Mouse (Mus musculus): ENCODE results near the gene Ficd. TPM values are rescaled to one million over a fixed set of nuclear protein-coding genes. Genes with fewer than 3 reads are reported as not detected.

Ficd gene
- total RNA-seq, 2 experiments from 2014 or later: 13.4 to 14.1 TPM

DNA sequence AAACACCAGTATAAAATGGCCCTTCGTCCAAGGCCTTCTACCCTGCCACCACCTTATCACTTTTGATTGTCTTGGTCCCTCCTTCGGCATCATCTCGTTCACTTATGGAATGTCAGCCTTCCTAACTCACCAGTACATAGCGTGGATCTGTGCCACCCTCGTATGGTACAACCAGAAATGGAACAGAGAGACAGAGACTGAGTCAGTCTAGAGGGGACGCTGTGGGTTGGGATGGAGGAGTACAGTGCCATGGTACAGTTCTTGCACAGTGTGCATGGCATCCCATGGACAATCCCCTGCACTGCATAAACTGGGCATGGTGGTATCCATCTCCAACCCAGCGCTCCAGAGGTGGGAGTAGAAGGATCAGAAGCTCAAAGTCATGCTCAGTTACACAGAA is 6.9 kb upstream of the Ficd start:
- no peak for DNase-seq (ENCODE audit: low spot score in 2 of 2)

DNA sequence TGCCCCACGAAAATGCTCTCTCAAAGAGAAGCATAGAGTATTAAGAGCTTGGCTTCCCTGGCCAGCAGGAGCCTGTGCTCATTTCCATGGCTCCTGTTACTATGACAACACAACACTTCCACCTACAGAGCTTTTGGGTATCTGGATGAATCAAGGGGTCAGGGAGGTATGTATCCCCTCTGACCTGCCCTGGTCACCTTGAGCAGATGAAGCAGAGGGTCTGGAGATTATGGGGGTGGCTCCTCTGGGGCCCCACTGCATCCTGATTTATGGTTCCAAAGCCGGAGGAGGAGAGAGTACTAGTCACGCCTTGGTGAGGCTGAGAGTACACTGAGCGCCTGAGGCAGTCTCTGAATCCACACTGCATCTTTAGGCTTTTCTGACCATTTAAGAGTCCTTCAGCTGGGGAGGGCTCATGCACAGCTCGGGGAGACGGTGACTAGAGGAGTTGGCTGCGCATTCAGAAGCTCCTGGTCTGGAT is 4.9 kb upstream of the Ficd start:
- peak in 1 of 2 experiments; percentile 74 for DNase-seq (ENCODE audit: low spot score in 2 of 2)

DNA sequence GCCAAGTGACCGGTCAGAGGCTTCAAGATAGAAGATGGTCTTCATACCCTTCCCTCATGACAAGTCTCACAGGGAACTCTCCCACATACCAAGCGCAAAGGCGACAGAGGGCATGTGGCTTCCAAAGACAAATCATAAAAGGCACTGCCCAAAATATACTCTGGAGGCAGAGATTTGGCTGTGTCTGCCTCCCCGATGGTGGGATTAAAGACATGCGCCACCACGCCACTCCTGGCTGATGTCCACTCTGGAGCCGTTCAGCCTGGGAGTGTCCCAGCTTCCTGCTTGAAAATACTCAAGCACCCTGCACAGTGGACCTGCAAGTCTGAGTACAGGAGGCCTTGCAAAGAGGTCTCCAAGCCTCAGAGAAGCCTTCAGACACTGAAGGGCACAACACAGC is 4.4 kb upstream of the Ficd start:
- no peak for DNase-seq (ENCODE audit: low spot score in 2 of 2)

DNA sequence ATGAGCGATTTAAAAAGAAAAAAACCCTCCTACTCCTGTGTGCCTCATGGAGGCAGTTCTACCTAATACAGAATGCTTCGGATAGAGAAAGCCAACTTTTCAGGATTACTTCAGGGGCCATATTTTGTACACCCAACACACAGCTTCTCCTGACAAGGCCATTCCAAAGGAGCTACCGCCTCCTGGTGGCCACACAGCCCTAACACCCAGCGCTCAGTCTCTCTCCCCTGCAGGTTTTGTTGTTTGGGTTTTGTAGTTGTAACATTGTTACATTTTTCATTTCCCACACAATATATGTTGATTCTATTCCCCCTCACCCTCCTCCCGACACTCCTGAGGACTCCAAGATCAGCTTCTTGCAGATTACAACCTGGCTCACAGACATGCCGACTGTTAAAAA is 3.4 kb upstream of the Ficd start:
- DNase-seq (ENCODE audit: low spot score in 2 of 2): peak in 1 of 2 experiments; percentile 65

DNA sequence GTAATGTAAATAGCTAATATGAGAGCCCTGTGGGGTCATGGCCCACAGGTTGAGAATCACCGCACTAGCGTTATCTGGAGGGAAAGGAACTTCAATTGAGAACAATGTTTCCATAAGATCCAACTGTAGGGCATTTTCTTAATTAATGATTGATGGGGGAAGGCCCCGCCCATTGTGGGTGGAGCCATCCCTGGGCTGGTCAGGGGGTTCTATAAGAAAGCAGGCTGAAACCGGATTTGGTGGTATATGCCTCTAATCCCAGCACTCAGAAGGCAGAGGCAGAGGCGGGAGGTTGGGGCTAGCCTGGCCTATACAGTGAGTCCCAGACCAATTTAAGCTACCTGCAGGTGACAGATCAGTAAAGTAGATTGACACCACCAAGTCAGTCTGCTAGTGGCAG is 1.2 kb upstream of the Ficd start:
- DNase-seq (ENCODE audit: low spot score in 2 of 2): no peak

DNA sequence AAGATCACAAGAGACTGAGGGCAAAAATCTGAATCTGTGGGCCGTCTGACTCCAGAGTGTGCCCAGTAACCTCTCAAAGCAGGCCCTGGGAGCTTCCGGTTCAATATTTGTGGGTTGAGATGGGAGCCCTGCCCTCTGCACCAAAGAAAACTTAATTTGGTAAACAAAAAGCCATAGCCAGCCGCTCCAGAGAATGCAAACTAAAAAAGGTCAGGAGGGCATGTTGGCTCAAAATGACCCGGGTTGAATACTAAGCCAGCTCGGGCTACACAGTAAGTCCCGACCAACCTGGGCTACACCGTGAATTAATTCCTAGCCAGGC is 619 bp upstream of the Ficd start:
- DNase-seq (ENCODE audit: low spot score in 2 of 2): no peak

DNA sequence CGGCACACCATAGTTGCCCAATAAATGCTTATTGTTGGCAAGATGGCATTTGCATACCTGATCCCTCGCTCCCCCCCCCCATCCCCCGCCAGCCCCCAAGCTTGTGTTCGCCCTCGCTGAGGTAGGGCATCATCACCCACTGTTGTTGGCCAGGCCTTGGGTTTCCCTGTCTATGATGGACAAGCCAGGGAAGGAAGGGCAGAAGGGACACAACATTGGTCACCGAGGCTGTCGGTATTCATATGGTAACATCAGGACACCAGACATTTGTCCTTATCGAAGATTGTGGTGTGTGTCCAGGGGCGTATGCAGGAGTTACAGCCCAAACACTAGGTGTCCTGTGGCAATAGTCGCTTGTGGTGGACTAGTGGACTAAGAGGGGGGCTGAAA is 505 bp downstream of the Ficd start:
- DNase-seq (ENCODE audit: low spot score in 2 of 2): no peak

DNA sequence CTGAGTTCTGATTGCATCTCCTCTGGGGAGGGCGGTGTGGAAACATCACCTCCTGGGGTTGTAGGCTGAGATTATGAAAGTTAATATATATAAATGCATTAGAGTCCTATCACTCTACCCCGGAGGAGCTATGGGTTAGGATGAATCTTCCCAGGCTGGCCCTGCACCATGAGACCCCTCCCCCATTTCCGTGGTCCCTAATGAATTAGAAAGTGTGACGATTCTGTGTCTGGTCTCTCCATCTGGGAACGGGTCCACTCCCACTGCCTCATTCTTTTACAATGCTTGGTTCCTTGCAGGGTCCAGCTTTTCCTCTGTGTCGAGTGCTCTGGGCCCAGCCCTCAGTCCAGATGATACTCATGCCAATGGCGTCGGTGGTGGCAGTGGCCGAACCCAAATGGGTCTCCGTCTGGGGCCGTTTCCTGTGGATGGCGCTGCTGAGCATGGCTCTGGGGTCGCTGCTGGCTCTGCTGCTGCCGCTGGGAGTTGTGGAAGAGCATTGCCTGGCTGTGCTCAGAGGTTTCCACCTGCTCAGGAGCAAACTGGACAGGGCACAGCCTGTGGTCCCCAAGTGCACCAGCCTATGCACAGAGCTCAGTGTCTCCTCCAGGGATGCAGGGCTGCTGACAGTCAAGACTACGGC is 1.0 kb downstream of the Ficd start:
- DNase-seq (ENCODE audit: low spot score in 2 of 2): no peak

DNA sequence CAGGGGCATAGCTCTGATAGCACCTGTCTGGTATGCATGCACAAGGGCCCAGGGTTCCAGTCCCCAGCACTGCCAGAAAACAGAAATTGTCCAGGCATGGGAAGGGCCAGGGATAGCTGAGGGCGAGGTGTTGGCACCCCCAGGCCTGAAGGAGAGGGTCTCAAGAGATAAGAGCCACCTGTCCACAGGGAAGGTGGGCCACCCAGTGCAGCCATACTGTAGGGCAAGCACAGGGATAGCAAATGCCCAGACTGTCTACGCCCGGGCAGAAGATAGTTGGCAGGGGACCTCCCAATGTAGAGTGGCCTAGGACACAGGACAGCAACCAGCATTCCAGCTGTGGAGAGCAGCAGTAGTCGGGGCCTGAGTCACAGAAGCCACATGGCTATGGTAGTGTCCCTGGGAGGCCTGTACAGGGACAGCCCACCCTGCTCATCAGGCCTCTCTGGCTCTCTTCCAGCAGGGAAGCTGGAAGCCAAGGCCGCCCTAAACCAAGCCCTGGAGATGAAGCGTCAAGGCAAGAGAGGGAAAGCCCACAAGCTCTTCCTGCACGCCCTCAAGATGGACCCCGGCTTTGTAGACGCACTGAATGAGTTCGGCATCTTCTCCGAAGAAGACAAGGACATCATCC is 2.1 kb downstream of the Ficd start:
- DNase-seq (ENCODE audit: low spot score in 2 of 2): no peak

DNA sequence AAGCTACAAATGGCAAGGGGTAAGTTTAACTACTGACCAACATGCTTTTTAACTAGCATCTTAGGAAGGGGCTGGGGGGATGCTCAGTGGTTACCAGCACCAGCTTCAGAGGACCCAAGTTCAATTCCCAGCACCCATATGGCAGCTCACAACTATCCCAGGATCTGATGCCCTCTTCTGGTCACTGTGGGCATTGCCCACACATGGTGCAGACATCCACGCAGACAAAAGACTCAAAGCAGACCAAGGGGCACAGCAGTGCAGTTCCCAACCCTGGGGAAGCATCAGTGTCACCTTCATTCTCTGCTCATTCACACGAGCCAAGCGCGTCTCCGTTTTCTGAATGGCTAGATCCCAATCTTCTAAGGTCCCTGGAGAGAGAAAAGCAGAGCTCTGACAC is 12.0 kb downstream of the Ficd start:
- no peak for DNase-seq (ENCODE audit: low spot score in 2 of 2)

DNA sequence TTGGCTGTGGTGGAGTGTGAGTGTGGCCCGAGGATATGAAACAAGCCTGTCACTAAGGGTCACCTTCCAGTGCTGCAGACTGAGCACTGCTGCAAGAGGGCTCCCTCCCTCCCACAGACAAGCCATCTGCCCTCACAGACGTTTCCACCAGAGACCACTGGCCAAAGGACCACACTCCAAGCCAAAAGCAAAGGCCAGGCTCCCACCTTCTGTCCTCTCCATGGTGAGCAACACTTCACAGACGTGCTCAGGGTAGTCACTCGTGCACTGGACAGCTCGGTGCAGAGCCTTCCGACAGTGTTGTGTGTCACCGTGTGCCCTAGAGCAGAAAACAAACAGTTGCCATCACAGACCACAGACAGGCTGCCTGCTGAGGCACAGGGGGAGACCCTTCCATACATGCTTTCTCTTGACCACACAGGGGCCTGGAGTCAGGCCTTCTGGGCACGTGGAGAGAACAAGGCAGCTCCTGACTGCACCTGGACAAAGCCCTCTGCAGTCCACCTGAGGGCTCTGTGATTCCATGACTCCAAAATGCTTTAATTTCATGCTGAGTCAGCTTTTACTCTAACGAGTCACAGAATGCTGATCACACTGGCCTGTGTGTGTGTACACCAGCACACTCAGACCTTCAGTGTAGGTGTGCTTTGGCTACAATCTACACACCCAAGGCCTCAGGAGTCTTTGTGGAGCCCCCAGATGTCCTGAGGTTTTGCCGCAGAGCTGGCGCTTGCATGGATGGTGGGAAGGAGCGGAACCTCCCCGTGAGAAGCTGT is 13.1 kb downstream of the Ficd start:
- no peak for DNase-seq (ENCODE audit: low spot score in 2 of 2)

DNA sequence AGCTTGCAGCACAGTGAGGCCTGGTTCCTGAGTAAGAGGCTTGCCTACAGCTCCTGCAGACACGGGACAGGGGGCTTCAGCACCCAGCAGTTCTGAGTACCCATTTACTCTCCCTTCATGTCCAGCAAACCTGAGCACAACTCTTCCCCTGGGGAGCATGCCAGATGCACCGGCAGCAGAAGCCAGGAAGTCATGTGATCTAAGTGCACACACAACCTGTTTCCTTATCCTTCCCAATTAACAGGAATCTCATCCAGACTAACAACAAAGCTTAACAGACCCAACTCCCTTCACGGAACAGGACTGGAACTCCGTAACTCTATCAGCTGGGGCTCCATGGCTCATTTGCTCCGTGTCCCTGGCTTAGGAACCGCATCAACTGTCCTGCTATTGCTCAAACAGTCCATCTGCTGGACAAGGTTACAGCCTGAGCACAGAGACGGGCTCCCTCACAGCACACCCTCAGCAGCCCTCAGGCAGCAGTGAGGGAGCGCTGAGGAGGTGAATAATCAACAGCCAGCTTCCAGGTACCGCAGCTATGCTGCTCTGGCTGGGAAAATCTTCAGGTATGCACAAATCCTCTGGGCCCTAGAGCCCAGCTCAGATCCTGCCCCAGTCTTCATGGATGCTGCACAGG is 16.0 kb downstream of the Ficd start:
- no peak for DNase-seq (ENCODE audit: low spot score in 2 of 2)

DNA sequence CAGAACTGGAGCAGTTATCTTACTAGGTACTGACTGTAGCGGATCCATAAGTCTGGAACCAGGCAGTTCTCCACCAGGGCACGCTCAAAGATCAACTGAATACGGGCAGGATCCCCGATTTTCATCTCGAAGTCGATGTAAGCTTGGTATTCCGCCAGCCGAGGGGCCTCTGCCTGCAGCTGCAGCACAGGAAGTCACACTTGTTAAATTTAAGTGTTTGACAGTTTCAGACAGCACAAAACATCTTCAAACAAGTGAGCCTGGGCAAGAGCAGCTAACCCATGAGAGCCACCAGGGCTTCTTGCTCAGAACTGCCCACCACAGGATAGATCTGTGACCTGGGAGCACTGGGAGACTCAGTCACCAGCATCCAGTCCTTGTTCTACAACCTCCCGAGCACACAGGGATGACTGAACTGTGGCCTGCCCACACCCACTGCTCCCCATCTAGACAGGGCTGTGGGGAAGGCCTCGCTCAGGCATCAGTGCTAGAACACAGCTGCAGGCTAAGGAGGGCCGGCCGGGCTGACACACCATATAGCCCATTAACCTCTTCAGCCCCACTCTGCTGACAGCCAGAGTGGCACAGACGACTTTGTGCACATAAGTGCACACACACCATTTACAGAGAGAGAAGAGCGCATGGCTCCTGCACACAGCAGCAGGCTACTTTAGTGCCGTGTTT is 19.9 kb downstream of the Ficd start:
- no peak for DNase-seq (ENCODE audit: low spot score in 2 of 2)

DNA sequence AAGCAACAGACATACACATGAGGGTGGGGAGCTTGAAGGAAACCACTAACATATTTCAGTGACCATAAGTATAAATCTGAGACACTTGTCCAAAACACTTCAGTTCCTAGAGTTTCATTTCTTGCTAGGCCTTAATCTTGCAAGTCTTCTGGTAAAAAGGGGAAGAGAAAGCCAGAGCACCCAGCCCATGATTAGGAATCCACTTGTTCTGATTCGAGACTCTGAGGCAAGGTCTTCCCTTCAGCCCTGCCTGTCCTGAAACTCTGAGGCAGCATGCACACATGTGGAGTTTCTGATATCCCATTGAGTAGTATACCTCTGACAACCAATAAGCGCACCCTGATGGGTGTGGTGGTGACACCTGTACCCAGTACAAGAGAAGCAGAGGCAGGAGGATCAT is 26.0 kb downstream of the Ficd start:
- no peak for DNase-seq (ENCODE audit: low spot score in 2 of 2)

DNA sequence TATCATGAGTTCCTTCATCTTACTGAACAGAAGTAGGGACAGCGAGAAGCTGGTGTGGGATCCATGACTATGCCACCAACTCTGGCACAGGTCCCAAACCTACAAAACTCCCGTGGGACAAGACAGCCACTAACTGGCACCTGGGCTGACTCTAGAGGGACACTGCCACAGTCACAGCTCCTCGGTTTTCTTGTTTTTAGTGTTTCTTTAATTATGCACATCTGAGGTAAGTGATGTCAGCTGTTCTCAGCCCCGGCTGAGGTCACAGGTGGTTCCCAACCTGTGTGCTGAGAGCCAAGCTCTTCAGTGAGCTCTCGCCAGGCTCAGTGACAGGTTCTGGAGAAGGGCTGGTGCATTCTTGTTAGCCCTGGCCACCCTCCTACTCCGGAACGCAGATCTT is 28.8 kb downstream of the Ficd start:
- DNase-seq (ENCODE audit: low spot score in 2 of 2): no peak

DNA sequence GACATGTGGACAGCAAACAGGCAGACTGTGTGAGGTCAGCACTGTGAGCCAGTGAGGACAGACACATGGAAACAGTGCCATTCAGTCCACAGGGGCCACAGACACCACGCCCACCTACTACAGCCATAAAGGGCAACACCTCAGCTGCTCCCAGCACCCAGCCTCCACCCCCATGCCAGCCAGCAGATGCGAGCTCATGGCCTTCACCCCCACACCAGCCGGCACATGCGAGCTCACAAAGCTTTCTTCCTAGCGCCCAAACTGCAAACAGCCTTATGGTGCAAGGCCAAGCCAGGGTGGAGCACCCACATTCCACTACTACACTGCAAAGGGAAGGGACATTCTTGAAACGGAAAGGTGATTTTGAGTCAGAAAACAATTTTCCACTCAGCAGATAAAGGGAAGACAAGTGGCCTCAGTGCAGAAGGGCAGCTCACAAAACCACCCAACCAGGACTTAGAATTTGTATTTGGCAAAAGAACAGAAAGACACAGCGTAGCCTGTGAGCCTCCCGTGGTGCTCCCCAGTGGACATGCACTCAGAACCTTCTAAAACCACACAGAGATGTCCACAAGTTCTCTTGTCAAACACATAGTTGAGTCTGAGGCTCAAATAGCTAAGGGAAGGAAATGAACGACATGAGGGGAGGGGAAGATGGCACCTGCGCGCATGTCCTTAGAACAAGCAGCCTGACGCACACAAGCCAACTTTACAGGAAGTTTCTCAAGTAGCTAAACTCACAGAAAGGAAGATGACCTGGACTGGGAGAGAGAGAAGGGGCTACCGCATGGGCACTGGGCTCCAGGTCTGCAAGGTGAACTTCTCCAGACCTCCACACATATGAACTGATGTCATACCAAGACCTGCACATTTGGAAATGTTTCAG is 30.3 kb downstream of the Ficd start:
- peak; percentile 41 to 63 for DNase-seq (ENCODE audit: low spot score in 2 of 2)

DNA sequence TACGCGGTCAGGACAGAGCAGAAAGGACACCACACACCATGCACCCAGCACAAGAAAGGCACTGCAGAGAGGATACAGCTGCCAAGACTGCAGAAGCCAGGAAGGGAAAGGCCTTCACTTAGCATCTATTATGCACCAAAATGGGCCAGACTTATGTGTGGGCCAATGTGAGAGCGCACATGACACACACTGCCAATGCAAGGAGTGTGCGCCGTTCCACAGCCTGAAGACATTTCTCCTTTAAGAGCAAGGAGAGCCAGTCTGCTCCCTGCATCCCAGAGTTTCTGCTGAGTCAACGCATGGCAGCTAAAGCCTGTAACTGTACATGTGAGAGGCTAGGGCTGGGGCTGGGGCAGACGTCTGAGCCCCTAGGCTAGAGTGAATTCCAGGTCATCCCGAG is 33.2 kb downstream of the Ficd start:
- DNase-seq (ENCODE audit: low spot score in 2 of 2): no peak

DNA sequence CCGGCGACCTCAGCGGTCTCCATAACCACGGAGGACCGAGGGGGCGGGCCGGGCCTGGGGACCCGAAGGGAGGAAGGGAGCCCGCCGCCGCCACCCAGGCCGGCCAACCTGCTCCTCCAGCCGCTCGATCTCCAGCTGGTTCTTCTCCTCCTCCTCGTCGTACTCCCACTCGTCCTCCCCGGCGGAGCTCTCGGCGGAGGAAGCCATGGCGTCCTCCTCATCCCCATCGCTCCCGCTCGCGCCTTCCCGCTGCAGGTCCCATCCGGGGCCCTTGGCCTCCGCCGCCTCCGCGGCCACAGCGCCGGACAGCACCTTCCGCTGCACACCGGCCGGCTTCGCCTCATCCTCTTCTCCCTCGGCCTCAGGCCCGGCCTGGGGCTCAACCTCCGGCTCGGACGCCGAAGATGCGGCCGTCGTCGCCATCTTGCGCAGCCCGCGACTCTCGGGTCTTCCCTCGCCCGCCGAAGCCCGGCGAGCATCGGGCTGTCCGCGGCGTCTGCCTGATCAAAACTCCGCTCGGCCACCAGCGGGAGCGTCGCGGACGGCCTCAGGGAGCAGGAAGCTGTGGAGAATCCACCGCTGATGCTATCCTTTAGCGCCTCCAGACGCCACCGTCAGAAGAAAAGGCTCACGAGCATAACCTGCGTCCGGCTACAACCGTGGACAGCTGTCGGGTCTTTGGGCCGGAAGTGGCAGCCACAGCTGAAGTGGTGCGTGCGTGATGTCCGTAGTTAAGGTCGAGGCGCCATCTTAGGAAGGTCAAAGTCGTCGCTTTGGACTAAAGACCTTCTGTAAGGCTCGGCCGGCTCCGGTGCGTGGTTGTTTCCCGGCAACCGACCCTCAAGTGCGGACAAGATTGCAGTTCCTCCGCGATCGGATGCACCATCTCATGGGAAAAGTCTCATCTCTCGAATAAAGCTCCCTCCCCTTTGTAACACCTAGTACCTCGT is 35.9 kb downstream of the Ficd start:
- peak; percentile 81 to 93 for DNase-seq (ENCODE audit: low spot score in 2 of 2)

DNA sequence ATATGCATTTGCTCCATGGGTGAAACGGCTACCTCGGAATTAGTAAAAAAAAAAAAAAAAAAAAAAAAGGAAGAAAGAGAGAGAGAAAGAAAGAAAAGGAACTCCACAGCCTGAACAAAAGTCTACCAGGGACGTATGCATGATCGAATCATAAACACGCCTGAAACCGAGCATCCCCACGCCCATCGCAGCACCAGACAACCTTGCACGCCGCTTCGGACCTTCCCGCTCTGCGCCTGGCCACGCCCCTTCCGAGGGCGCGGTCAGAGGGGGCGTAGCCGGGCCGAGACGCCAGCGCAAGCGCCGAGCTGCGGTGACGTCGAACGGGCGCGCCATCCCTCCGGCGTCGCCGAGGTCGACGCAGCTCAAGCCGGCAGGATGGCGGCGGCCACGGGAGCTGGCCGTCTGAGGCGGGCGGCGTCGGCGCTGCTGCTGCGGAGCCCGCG is 36.9 kb downstream of the Ficd start, which contains the start of the genes Sart3 and Iscu:
TSS of gene Sart3 (minus strand) at position 61 of the 446 bp plus-strand sequence.
TSS of gene Iscu (plus strand) at position 299 of the 446 bp plus-strand sequence.
- peak; percentile 93 to 94 for DNase-seq (ENCODE audit: low spot score in 2 of 2)
